Mouse (Mus musculus) testis, postnatal 10 days (tissue): ENCODE measurements around the gene Gm15294.

Experiments
- DNase-seq: peaks from one replicate; pipeline ENCODE4 v3.0.0; 2021; ENCODE audit warnings: low spot score

Gm15294 gene

DNA sequence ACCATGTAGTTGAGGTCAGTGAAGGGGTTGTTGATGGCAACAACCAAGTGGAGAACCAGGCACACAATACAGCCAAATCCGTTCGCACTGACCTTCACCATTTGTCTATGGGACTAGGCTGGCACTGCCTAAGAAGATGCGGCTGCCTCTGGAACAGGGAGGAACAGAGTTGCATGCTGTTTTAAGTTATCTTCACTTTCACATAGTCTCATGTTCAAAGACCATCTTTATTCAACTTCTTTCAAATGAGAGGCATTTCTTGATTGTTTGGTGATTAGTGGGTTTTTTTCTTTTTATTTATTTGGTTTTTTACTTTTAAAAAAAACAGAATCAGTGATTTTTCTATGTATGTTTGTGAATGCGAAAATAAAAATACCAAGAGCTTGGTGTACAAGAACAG lies at the start of gene Gm15294:
TSS of gene Gm15294 (minus strand) at position 101 of the 400 bp plus-strand sequence.
- no peak for DNase-seq

- DNase-seq: no peak
Measured at GRCm38 (mm10) chrX:141884336-141885048, 9.5 kb upstream of the Gm15294 start.

DNA sequence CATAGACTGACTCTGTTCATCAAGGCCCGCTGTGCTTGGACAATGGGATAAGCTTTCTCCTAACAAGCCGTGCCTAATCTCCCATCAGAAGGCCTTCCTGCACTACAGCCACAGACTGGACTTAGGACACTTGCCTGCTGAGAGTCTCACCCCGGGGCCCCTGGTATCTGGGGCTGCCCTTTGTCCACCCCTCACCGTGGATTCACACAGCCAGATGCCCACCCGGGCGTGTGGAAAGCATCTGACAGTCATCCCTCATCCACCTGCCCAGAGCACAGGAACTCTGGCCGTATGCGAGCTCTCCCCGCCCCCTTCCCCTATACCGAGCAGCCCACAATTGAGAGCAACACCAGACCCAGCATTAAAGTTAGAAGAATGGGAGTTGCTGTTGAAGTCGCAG lies 1.0 kb downstream of the Gm15294 start:
- DNase-seq: no peak

GRCm38 (mm10) chrX:141873597-141873996 lies 1.4 kb downstream of the Gm15294 start:
- no peak for DNase-seq

- no peak for DNase-seq
Measured at GRCm38 (mm10) chrX:141855684-141856396, 19.2 kb downstream of the Gm15294 start.
